Mouse (Mus musculus): Measurements from ENCODE around the gene Ercc8. TPM values are rescaled to one million over a fixed set of nuclear protein-coding genes. Genes with fewer than 3 reads are reported as not detected.

The Ercc8 gene
- total RNA-seq, 1 experiment from 2014 or later, result 9.1 TPM

GRCm38 (mm10) chr13:108229191-108229590 lies 70.7 kb downstream of the Ercc8 start:
- no peak for DNase-seq

GRCm38 (mm10) chr13:108229634-108230330 lies 71.3 kb downstream of the Ercc8 start:
- DNase-seq, result no peak

- DNase-seq, result peak; percentile 41
Measured at GRCm38 (mm10) chr13:108240012-108240411, 81.5 kb downstream of the Ercc8 start.

GRCm38 (mm10) chr13:108241715-108242114 lies 83.2 kb downstream of the Ercc8 start:
- DNase-seq, result no peak

Other genes starting within 250 kb of the Ercc8 start
- 44.1 and 49.2 TPM in 2 replicates for gene Smim15, start 114.3 kb upstream of the Ercc8 start, total RNA-seq (2021)
- 31.7 and 46.4 TPM in 2 replicates for gene Ndufaf2, start 108 bp upstream of the Ercc8 start, total RNA-seq (2021)
- 2.6 TPM in 2 replicates for gene Elovl7, start 55.7 kb downstream of the Ercc8 start, total RNA-seq (2021)
- gene Depdc1b, start 157.6 kb downstream of the Ercc8 start, total RNA-seq (2021), result 1.2 and 2.2 TPM in 2 replicates

Measured in adrenal gland, postnatal 25 days (tissue).